Mouse (Mus musculus) ES-E14 (cell line): ENCODE measurements at regions not wholly inside any gene's neighbourhood (a gene's known extent, or its start where the extent isn't known, plus 50 kb on each side); places are given as distances from the start of the nearest gene placed in this dataset.

Experiments
- CHD2 ChIP-seq: IDR thresholded peaks from 2 replicates; pipeline ENCODE4 v1.6.1; 2014; ENCODE audit warnings: mild to moderate bottlenecking, low read depth, low read length, inconsistent platforms
- HCFC1 ChIP-seq: IDR thresholded peaks from 2 replicates; pipeline ENCODE4 v1.6.1; 2012; ENCODE audit warnings: low read length, inconsistent platforms, borderline replicate concordance; ENCODE audit not compliant: insufficient read depth
- MAFK ChIP-seq: IDR thresholded peaks from 2 replicates; pipeline ENCODE4 v1.6.1; 2014; ENCODE audit warnings: mild to moderate bottlenecking, low read depth, low read length, inconsistent platforms; ENCODE audit not compliant: insufficient read depth
- ZNF384 ChIP-seq: IDR thresholded peaks from 2 replicates; pipeline ENCODE4 v1.6.1; 2012; ENCODE audit warnings: low read depth, low read length, inconsistent platforms

DNA sequence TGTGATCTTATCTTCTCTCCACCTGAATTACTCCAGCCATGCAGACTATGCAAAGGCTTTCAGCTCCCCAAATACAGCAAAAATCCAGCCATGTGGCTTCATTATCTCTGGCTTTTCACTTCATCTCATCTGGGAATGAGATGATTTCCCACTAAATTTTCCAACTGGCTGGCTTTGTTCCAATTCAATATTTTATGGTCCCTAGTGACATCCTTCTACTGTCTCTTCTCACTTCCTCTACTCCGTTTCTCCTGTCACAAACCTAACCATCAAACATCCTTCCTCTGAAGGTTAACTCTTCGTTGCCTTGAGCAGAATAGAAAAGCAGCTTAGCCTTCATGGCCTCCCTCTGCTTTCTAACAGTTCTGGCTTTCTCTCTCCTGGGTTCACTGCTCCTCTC lies 50.1 kb upstream of the Tnfsf4 start:
- TF ChIP-seq ZNF384 (no peak), MAFK (no peak), CHD2 (no peak), HCFC1 (no peak)
